Mouse (Mus musculus) midbrain, embryonic 12.5 days (tissue): ENCODE data around the gene Bcl7a. TPM values are rescaled to one million over a fixed set of nuclear protein-coding genes. Genes with fewer than 3 reads are reported as not detected.

ENCODE experiments used
- ATAC-seq: fragments of 200-750 bp; cut with Nextera tagmentation; 2 replicates; pipeline ENCODE4 v1.8.0; 2017; ENCODE audit warnings: low read depth, moderate TSS enrichment, moderate library complexity; ENCODE audit not compliant: low FRiP score
- H3K27ac ChIP-seq: fragments of 300-500 bp; sonication (generic); replicated peaks from 2 replicates; pipeline ENCODE4 v1.5.1; 2016; ENCODE audit warnings: mild to moderate bottlenecking
- H3K27me3 ChIP-seq: fragments of 300-500 bp; sonication (generic); 2 replicates; pipeline ENCODE4 v1.6.1; 2016; ENCODE audit warnings: mild to moderate bottlenecking
- H3K36me3 ChIP-seq: fragments of 300-500 bp; sonication (generic); 2 replicates; pipeline ENCODE4 v1.6.1; 2016
- H3K4me1 ChIP-seq: fragments of 300-500 bp; sonication (generic); 2 replicates; pipeline ENCODE4 v1.6.1; 2016
- H3K4me2 ChIP-seq: fragments of 300-500 bp; sonication (generic); replicated peaks from 2 replicates; pipeline ENCODE4 v1.6.1; 2016; ENCODE audit warnings: mild to moderate bottlenecking, moderate library complexity
- H3K4me3 ChIP-seq: fragments of 300-500 bp; sonication (generic); 2 replicates; pipeline ENCODE4 v1.5.1; 2016; ENCODE audit warnings: mild to moderate bottlenecking
- H3K9ac ChIP-seq: fragments of 300-500 bp; sonication (generic); replicated peaks from 2 replicates; pipeline ENCODE4 v1.6.1; 2016; ENCODE audit warnings: mild to moderate bottlenecking, moderate library complexity
- H3K9me3 ChIP-seq: fragments of 300-500 bp; sonication (generic); 2 replicates; pipeline ENCODE4 v1.6.1; 2016; ENCODE audit warnings: mild to moderate bottlenecking
- WGBS: fragments of 180-500 bp; shearing (Covaris S2); methylation state at CpG from one replicate; pipeline ENCODE4 v1.1.7; 2016; 5-methylcytosine and 5-hydroxymethylcytosine counted together
- polyA plus RNA-seq: library from polyadenylated mRNA; unstranded; fragments of >200 nt; fragmentation: Nextera tagmentation; extraction: Ambion mirVana; gene quantifications from 2 replicates; pipeline ENCODE4 v1.2.1, GENCODE M21; 2016

The Bcl7a gene
- polyA plus RNA-seq, 1 experiment from 2014 or later: 56.7 TPM

DNA sequence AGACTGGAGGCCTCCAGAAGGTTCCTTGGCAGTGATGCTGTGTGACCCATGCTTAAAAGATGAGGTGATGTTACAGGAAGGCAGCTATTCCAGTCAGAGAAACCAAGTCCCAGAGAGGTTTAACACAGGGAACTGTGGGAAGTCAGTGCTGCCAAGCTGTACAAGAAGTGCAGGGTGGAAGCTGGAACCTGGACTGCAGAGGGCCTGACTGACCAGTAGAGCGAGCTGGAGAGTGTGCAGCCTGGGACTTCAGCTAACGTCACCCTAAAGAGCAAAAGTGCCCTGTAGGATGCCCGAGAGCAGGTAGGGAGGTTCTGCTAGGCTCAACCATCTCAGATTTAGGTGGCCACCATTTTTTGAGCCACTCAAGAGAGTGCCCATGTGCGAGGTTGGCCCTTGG lies 19.3 kb downstream of the Bcl7a start:
- H3K36me3 ChIP-seq: peaks cover 91% of the 10 kb centered on the region

DNA sequence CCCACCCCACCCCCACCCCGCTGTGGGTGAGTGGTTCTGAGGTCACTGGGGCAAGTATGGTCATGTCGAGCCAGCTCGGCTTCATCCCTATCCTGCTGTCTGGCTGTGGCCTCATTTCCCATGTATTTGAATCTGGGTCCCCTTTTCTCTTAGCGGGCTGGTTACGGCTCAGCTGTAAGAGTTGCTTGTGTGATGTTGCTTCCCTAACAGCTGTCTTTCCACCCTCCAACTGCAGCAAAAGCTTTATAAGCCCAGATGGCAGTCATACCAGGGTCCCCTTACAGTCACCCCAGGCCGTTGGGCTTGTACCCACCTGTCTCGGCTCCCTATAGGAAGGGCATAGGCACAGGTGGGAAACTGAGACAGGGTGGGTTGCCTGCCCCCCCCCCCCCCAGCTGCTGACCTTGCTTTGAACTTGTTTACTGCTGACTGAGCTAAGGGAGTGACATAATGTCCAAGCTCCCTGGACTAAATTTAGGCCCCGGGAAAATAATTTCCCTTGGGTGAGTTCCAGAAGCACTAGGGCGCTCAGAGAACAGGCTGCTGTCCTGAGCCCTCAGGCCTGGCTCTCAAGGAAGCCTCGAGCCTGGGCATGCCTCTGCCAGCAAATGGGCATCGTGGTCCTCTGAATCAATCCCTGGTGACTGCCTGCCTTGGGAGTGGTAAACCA lies 20.8 kb downstream of the Bcl7a start:
- H3K36me3 ChIP-seq: peaks cover 88% of the 10 kb centered on the region
- no peaks in the 10 kb centered on the region for H3K9me3 ChIP-seq
- no peak overlapping the region for H3K4me3 ChIP-seq
- no peaks in the 10 kb centered on the region for H3K4me1 ChIP-seq
- ATAC-seq: no peak
- no peak overlapping the region for H3K9ac ChIP-seq
- no peaks in the 10 kb centered on the region for H3K27me3 ChIP-seq
- no peak overlapping the region for H3K27ac ChIP-seq
- WGBS: 99% methylated on average over 10 of the region's 11 CpGs
- no peak overlapping the region for H3K4me2 ChIP-seq

More for the DNA sequence above, 19.3 kb downstream of the Bcl7a start:
- no peak overlapping the region for H3K4me3 ChIP-seq
- ATAC-seq: no peak
- no peak overlapping the region for H3K4me2 ChIP-seq
- no peak overlapping the region for H3K27ac ChIP-seq
- H3K9me3 ChIP-seq: no peaks in the 10 kb centered on the region
- H3K9ac ChIP-seq: no peak overlapping the region
- H3K27me3 ChIP-seq: no peaks in the 10 kb centered on the region
- H3K4me1 ChIP-seq: no peaks in the 10 kb centered on the region
- WGBS: 86% methylated on average over 4 of the region's 4 CpGs

DNA sequence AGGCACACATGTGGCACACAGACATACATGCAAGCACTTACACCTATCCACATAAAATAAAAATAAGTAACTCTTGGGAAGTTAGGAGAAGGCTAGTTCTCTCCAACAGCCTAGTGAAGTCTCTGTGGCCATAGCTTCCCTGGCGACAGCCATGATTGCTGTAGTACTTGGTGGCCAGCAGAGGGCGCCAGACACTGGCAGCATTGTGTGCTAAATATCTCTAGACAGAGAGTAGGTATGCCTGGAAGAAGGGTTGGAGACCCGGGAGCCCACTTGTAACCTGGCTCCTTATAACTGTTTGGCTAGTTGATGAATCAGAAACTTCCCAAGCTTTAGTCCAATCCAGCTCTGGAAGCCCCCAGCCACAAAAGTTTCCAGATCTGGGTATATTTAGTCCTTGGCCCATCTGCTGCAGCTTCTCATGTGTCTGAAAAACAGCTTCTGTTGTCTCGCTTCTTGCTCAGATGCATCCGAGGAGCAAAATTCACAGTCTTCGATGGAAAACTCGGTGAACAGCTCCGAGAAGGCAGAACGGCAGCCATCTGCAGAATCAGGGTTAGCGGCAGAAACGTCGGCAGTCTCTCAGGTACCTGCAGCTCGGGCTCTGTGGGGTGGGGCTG lies 25.3 kb downstream of the Bcl7a start:
- no peaks in the 10 kb centered on the region for H3K9me3 ChIP-seq
- no peak overlapping the region for H3K27ac ChIP-seq
- H3K4me3 ChIP-seq: no peak overlapping the region
- no peak for ATAC-seq
- WGBS: 82% methylated on average over 13 of the region's 13 CpGs
- H3K36me3 ChIP-seq: peaks cover 87% of the 10 kb centered on the region
- no peaks in the 10 kb centered on the region for H3K4me1 ChIP-seq
- H3K27me3 ChIP-seq: no peaks in the 10 kb centered on the region
- H3K4me2 ChIP-seq: no peak overlapping the region
- H3K9ac ChIP-seq: no peak overlapping the region

DNA sequence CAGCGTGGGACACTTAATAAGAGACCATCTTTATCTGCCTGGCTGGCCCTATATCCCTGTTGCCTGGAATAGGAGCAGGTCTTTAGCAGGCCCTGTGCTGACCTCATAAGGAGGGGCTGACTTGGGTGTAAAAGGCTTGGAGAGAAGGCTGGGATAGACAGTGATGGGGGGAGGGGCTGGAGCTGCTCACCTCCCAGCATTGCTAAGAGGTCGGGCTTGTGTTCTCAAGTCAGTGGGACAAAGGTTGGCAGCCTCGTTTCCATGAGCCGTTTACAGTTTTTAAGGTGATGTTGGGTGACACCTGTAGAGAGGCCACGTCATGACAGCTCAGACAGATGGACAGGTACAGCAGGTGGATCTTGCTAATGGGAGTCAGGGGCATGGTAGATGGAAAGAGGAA lies 26.4 kb downstream of the Bcl7a start:
- ATAC-seq: no peak
- Histone ChIP-seq H3K9ac (no peak overlapping the region), H3K4me3 (no peak overlapping the region), H3K27ac (no peak overlapping the region), H3K4me2 (no peak overlapping the region), H3K9me3 (no peaks in the 10 kb centered on the region), H3K27me3 (no peaks in the 10 kb centered on the region), H3K4me1 (no peaks in the 10 kb centered on the region), H3K36me3 (peaks cover 85% of the 10 kb centered on the region)
- 94% methylated on average over 5 of the region's 5 CpGs for WGBS

DNA sequence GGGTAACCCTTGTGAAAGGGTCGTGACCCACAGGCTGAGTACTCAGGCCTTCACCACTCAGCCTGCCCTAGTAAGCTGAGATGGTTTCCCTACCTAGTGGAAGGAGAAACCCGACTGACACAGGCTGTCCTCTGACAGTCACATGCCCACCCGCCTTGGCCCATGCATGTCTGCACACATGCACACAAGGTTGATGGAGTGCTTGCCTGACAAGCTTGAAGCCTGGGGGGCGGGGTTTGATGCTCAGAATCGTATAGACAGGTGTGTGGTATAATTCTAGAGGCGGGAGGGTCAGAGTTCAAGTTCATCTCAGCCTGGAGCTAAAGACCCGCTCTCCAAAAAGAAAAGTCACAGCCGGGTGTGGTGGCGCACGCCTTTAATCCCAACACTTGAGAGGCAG lies 31.6 kb downstream of the Bcl7a start:
- H3K4me2 ChIP-seq: no peak overlapping the region

DNA sequence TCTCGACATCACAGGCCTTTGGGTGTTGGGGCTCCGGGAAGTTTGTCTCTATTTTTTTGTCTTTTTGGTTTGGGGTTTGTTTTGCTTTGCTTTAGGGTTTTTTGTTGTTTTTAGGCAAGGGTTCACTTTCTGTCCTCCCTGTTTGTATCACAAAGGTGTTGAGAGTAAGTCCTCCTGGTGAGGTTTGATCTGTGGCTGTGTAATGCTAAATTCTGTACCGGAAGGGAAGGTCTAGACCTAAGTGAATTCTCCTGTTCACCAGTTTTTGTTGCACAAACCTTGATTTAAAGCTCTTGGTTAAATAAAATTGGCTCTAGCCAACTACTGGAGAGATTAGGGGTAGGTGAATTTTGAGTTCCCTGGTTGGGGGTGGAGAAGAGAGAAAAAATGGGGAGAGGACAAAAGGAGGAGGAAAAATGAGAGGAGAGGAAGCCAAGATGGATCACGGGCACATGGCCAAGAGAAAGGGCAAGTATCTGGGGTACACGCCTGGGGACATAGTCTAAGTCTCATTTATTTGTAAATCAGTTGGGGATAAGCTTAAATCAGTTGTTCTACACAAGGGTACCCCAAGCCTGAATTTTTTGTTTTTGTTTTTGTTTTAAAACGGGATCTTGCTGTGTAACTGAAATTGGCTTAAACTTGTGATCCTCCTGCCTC lies 32.3 kb downstream of the Bcl7a start:
- no peak overlapping the region for H3K4me3 ChIP-seq
- 89% methylated on average over 6 of the region's 6 CpGs for WGBS
- H3K9ac ChIP-seq: no peak overlapping the region
- H3K27ac ChIP-seq: no peak overlapping the region
- H3K9me3 ChIP-seq: no peaks in the 10 kb centered on the region
- no peak for ATAC-seq
- no peaks in the 10 kb centered on the region for H3K27me3 ChIP-seq
- no peaks in the 10 kb centered on the region for H3K4me1 ChIP-seq
- H3K4me2 ChIP-seq: no peak overlapping the region
- peaks cover 46% of the 10 kb centered on the region for H3K36me3 ChIP-seq

More for the DNA sequence above, 31.6 kb downstream of the Bcl7a start:
- H3K36me3 ChIP-seq: peaks cover 53% of the 10 kb centered on the region
- no peaks in the 10 kb centered on the region for H3K4me1 ChIP-seq
- H3K27me3 ChIP-seq: no peaks in the 10 kb centered on the region
- ATAC-seq: no peak
- H3K9me3 ChIP-seq: no peaks in the 10 kb centered on the region
- no peak overlapping the region for H3K27ac ChIP-seq
- no peak overlapping the region for H3K9ac ChIP-seq
- no peak overlapping the region for H3K4me3 ChIP-seq
- WGBS: 93% methylated on average over 10 of the region's 10 CpGs

GRCm38 (mm10) chr5:123376569-123376968 lies 32.9 kb downstream of the Bcl7a start:
- H3K9ac ChIP-seq: no peak overlapping the region
- H3K4me3 ChIP-seq: no peak overlapping the region
- H3K36me3 ChIP-seq: peaks cover 40% of the 10 kb centered on the region
- H3K4me1 ChIP-seq: no peaks in the 10 kb centered on the region
- H3K27me3 ChIP-seq: no peaks in the 10 kb centered on the region
- WGBS: 63% methylated on average over 10 of the region's 10 CpGs
- no peak for ATAC-seq
- H3K9me3 ChIP-seq: no peaks in the 10 kb centered on the region
- H3K27ac ChIP-seq: no peak overlapping the region
- no peak overlapping the region for H3K4me2 ChIP-seq

DNA sequence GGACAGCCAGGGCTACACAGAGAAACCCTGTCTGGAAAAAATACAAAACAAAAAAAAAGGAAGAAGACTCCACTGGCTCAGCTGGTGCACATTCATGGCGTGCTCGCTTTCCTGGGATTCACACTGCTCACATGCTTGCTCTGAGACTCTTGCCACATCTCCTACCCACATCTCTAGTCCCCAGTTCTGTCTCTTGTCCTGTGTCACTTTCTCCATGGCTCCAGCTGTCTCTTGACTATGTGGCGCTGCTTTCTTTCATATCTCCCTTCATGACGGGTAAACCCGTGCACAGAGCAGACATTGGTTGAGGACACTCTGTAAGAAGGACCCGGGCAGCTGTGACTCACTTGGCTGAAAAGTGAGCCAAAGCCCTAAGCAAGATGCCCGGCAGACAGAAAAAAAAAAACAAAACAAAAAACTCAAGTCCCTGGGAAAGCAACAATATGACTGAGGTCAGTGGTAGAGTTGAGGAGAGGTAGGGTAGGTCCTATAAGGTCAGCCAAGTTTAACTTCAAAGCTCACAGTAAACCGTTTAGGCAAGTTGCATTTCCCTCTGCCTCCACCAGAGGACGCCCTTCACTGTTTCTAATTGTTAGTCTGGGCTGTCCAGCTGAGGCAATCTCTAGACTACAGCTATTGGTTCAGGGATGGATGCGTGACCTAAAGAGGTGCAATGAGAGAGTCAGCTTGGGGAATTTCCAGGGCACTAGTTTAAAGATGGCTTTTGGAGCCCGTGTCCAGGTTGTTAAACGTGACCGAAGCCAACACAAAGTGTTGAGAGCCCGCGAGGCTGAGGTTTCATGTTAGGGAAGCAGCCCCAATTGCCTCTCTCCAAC lies 33.7 kb downstream of the Bcl7a start:
- ATAC-seq: no peak

GRCm38 (mm10) chr5:123378712-123379111 lies 35.1 kb downstream of the Bcl7a start:
- H3K4me3 ChIP-seq: no peak overlapping the region
- H3K36me3 ChIP-seq: peaks cover 20% of the 10 kb centered on the region; the same call in 1 of the 2 replicates
- no peak overlapping the region for H3K4me2 ChIP-seq
- H3K27me3 ChIP-seq: no peaks in the 10 kb centered on the region
- H3K9ac ChIP-seq: no peak overlapping the region
- H3K9me3 ChIP-seq: no peaks in the 10 kb centered on the region
- WGBS: 84% methylated on average over 9 of the region's 9 CpGs
- no peak for ATAC-seq
- no peaks in the 10 kb centered on the region for H3K4me1 ChIP-seq
- no peak overlapping the region for H3K27ac ChIP-seq

More for the DNA sequence above, 33.7 kb downstream of the Bcl7a start:
- no peak overlapping the region for H3K4me3 ChIP-seq
- WGBS: 74% methylated on average over 15 of the region's 15 CpGs
- H3K36me3 ChIP-seq: peaks cover 32% of the 10 kb centered on the region
- no peak overlapping the region for H3K27ac ChIP-seq
- H3K9me3 ChIP-seq: no peaks in the 10 kb centered on the region
- no peak overlapping the region for H3K4me2 ChIP-seq
- H3K9ac ChIP-seq: no peak overlapping the region
- no peaks in the 10 kb centered on the region for H3K4me1 ChIP-seq
- no peaks in the 10 kb centered on the region for H3K27me3 ChIP-seq

GRCm38 (mm10) chr5:123379504-123379931 lies 35.9 kb downstream of the Bcl7a start:
- no peak overlapping the region for H3K9ac ChIP-seq
- WGBS: 82% methylated on average over 5 of the region's 5 CpGs
- no peaks in the 10 kb centered on the region for H3K4me1 ChIP-seq
- peaks cover 13% of the 10 kb centered on the region; the same call in 1 of the 2 replicates for H3K36me3 ChIP-seq
- H3K27me3 ChIP-seq: no peaks in the 10 kb centered on the region
- no peak for ATAC-seq
- H3K9me3 ChIP-seq: no peaks in the 10 kb centered on the region
- no peak overlapping the region for H3K4me2 ChIP-seq
- no peak overlapping the region for H3K27ac ChIP-seq
- H3K4me3 ChIP-seq: no peak overlapping the region

GRCm38 (mm10) chr5:123381968-123382367 lies 38.3 kb downstream of the Bcl7a start:
- Histone ChIP-seq H3K27me3 (no peaks in the 10 kb centered on the region), H3K9ac (no peak overlapping the region), H3K4me1 (no peaks in the 10 kb centered on the region), H3K27ac (no peak overlapping the region), H3K4me3 (no peak overlapping the region), H3K36me3 (no peaks in the 10 kb centered on the region), H3K4me2 (no peak overlapping the region), H3K9me3 (no peaks in the 10 kb centered on the region)
- WGBS: 39% methylated on average over 20 of the region's 20 CpGs
- ATAC-seq: no peak

DNA sequence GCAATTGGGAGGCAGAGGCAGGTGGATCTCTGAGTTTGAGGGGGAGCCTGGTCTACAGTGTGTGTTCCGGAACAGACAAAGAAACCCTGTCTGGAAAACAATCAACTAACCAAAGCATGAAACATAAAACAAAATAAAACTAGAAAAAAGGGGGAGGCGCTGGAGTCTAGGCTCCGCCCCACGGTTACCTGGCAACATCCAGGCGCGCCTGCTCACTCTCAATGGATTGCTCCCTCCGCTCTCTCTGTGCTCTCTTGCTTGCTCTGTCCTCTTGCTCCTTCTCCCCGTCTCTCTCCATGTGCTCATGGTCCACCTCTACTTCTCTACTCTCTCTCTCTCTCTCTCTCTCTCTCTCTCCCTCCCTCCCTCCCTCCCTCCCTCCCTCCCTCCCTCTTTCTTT lies 39.1 kb downstream of the Bcl7a start:
- H3K27me3 ChIP-seq: no peaks in the 10 kb centered on the region
- ATAC-seq: no peak
- no peaks in the 10 kb centered on the region for H3K36me3 ChIP-seq
- H3K9me3 ChIP-seq: no peaks in the 10 kb centered on the region
- H3K4me3 ChIP-seq: no peak overlapping the region
- H3K4me2 ChIP-seq: no peak overlapping the region
- 88% methylated on average over 8 of the region's 8 CpGs for WGBS
- no peak overlapping the region for H3K27ac ChIP-seq
- no peak overlapping the region for H3K9ac ChIP-seq
- H3K4me1 ChIP-seq: no peaks in the 10 kb centered on the region
